Mouse (Mus musculus): ENCODE measurements around the gene Usf2.

Gene Usf2

DNA sequence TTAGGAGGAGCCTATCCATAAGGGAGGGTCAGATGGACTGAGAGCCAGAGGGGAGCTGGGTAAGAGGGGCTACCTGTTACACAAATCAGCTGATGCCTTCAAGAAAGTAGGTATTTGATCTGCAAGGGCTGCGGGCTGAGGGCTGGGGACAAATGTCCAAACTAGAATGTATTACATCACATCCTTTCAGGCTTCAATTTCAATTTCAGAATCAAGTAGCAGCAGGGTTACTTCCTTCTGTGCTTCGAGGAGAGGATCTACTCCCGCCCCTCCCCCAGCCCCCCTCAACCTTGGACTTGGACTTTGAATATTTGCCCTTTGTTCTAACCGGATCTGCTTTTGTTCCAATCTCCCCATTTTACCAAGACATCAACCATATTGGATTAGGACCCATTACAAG lies 39.4 kb downstream of the Usf2 start:
- DNase-seq (ENCODE audit: low spot score) = no peak

DNA sequence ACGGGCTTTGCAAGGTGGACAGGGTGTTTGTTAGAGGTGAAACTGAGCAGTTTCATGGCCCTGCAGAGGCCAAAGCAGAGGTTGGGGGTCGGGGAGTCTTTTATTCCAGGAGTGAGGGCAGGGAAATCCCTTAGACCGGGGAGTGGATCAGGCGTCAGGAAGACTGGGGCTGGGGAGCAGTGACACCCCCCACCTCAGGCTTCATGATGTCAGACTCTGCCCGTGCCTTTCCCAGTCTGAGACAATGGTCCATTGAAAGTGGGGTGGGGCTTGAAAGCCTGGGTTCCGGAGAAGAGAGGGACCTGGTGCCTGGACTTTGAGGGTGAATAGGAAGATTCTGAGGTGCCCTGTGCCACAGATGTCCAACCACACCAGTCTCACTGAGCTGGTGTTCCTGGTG lies 39.9 kb downstream of the Usf2 start:
- no peak for DNase-seq (ENCODE audit: low spot score)

DNA sequence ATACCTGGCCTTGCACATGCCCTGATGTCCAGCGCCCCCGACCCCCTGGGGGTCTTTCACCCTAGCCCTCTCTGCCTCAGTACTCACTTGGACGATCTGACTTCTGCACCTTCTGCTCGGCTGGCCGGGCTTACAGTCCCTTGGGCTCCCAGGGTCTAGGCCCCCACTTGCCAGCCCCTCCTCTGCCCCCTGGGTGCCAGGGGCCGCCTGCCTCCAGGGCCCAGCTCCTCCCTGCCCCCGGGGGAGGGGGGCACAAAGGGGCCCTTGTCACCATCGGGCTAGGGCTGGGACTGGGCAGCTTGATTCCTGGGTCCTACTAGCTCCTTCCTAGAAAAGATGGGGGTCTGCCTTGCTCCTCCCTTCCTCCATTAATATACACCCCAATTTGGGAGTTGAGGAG lies 41.9 kb downstream of the Usf2 start, which contains the start of gene Mag:
Mag (minus strand) TSS at position 142 of the 400 bp plus-strand sequence.
- no peak for DNase-seq (ENCODE audit: low spot score)

DNA sequence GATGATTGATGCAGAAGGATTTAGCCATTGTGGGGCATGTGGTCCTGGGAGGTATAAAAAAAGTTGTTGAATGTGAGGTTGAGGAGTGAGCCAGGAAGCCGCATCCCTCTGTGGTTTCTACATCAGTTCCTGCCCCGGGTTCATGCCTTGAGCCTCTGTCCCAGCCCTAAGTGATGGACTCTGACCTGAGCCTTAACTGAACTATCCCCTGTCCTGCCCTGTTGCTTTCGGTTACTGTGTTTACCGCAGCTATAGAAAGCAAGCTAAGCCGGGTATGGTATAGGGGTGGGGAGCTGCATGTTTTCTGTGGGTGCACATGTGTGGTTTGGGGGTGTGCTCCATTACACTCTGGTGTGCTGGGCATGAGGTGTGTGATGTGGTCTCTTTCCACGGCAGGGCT lies 46.8 kb downstream of the Usf2 start:
- no peak for DNase-seq (ENCODE audit: low spot score)

- DNase-seq (ENCODE audit: low spot score) = no peak
Observed at GRCm38 (mm10) chr7:30908992-30909431, 47.6 kb downstream of the Usf2 start.

GRCm38 (mm10) chr7:30908277-30908991 lies 48.2 kb downstream of the Usf2 start:
- DNase-seq (ENCODE audit: low spot score) = no peak

DNA sequence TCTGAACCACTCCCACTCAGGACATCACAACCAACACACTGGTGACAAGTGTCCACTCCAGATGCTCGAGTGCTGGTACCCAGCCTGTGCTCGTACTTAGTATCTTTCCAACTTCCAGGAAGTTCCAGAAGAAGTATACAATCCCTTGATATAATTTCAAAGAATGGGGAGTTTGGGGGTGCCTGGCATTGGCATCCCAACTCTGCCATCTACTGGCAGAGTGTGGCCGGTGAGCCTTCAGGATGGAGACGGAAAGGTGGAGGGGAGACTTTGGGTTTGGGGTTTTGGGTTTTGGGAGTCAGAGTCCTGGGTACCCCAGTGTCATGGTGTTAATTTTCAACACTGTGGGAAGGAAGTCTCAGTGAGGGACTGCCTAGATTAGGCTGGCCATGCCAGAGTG lies 52.6 kb downstream of the Usf2 start:
- no peak for DNase-seq (ENCODE audit: low spot score)
